Mouse (Mus musculus) right cerebral cortex, postnatal 14 days (tissue): ENCODE measurements at regions not wholly inside any gene's neighbourhood (a gene's known extent, or its start where the extent isn't known, plus 50 kb on each side); places are given as distances from the start of the nearest gene placed in this dataset.

Experiments
- DNase-seq: peaks from one replicate; pipeline ENCODE4 v3.0.0; 2022

DNA sequence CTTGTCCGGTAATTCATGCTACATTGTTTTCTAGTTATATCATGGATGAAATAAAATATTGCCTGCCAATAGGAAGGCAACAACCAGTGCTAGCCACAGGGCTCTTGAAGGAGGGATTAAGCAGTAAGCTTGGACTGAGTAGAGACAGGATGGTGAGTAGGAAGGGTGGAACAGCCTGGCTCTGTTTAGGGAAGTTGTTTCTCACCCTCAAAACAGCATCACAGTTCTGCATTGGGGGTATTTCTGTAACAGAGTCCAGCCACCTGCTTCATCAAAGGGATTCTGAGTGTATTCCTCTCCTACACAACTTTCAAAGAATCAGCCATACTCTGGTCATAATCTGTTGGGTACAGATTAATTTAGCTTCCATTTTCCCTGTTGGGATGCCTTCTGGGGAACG lies 380.0 kb upstream of the Pik3r1 start:
- DNase-seq = no peak

DNA sequence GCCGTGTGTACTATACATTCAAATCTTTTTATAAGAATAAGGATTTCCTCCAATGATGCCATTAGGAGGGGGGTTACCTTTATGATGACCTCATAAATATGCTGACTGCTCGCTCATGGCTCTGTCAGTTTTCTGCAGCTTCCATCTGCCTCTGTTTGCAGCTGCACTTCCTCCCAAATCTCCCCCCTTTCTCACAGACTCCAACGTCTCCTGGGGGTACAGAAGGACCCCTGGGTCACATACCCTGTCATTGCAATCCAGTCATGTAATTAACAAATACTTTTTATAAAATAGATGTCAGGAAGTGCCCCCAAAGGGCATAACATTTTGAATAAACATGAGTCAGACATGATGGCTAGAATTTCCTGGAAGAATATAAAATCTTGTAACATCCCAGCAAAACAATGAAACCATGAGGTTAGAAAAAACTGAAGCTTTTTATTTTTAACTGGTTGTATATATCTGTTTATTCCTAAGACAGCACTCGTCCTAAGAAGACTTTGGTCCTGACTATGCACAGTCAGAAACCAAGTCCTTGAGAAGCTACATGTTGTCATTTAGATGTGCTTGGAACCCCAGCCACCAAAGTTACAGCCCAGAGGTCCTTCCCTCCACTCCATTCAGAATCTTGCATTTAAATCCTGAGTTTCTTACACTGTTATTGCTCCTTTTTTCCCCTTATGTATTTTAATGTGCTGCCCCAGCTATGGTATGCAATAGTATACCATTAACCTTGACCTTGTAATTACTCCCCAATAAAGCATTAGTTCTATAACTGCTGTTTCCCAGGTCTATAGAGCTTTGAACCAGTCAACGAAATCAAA lies 386.0 kb upstream of the Pik3r1 start:
- no peak for DNase-seq

DNA sequence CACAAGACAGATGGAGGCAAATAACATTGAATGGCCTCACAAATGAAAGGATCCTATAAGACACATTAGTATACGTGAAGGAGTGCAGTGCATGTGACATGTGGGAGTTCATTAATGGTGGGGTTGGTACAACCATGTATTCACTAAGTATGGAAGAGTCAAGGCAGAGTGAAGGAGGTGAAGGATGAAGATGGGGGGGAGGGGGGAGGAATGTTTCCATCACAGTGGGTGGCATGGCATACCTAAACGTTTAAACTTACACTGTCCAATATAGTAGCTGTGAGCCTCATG lies 386.5 kb upstream of the Pik3r1 start:
- DNase-seq = no peak

DNA sequence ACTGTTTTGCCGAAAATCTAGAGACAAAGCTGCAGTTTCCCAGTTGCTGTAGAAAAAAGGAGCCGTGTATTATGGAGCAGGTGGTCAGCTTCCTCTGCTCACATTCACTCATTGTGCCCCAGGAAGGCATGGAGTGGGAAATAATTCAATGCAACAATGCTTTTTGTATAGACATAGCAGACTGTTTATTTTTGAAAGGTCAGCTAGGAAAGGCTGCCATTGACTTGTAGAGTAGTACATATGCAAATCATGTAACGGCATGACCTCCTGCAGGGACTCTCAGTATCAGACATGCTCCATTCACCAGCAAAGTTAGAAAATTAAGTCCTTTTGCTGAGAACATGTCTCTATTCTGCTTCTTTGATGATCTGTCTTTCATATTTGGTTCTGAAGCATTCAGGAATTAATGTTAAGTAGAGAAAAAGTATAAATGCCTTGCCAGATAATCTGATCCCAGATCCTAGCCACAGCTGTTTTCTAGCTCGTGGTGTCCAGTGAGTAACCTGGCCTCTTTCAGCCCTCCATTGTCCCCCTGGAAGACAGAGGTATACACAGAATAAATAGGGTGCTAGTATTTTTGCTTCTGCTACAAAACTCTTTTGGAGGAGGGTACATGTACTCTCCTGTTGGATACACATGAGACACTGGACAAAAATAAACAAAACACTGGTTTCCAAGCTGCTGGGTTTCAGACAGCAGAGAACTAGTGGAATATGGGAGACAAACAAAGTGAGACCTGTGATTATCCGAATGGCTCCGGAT lies 389.5 kb upstream of the Pik3r1 start:
- no peak for DNase-seq

DNA sequence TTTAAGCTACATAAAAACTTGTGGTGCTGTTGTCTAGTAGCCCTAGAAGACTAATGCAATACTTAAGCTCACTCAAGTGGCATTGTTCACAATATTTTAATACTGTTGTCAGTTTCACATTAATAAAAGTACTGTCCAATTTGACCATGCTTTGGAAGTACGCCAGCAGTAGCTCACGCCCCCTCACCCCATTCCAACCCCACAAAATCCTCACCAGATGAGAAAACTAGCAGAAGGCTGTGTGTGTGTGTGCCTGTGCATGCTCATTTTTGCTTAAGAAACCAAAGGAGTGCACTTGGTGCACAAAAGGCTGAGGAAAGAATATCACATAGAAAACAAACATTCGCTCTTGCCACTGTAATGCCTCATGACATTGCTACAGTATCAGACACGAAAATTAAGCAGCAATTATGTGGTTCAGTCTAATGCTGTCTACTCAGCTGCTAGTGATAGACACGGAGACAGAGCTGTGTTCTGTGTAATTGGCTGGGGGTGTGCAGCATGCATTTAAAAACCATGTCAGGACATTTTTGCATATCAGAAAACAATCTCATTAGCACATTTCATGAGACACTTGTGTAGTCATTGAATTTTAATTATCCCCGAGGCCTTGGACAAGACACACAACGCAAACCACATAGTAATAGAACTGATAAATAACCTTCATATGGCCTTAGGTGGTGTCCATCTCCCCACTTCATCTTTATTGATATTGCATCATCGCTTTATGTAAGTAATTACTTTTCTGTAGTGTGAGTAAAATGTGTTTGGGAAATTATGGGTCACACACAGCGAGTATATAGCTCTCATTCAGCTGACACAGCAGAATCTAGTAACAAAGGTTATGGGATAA lies 405.6 kb upstream of the Pik3r1 start:
- DNase-seq = no peak

DNA sequence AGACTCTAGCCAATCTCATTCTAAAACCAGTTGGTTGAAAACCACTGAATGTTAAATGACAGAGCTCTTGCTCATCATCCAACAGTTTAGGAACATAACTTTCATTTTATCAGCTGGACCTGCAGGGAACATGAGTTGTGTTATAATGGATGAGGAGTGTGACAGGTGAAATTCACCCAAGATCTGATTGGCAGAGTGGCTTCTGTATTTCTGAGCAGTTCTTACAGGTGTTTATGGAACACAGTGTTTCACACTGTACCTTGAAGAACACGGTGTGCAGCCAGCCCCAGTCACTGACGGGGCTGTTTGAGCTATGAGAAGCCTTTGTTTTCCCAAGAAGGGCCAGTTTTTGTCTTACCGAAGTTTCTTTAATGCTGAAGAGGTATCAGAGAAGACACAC lies 406.4 kb upstream of the Pik3r1 start:
- DNase-seq = no peak

DNA sequence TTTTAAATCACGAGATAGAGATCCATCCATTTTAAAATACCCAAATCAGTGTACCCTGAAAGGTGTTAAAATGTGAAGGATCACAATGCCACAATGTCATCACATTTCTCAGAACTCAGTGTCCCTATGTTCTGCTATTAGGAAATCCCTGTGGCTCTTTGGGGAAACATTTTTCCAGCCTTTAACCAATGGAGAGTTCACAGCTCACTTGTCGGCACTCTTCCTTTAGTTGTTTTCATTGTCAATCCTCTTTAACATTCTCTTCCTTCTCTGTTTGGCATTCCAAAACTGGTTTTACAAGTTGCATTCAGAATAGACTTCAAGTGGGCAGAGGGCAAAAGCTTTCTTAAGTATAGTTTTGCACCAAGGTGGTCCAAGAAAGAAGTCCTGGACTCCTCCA lies 406.9 kb upstream of the Pik3r1 start:
- no peak for DNase-seq

DNA sequence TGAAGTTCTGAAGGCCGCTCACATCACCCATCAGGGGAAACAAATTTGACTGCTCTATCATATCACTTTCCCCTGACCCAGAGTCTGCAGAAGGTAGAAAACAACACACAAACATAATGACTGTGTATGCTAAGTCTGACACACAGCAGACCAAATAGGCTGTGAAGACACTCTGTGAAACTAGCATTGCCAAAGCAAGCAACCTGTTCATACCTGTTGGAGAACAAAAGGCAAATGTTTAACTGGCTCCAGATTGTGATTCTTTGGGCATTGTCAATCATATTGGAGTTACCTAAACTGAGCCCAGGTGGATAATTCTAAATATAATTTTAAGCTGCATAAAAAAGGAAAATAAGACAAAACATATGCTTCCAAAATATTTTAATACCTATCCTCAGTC lies 407.4 kb upstream of the Pik3r1 start:
- no peak for DNase-seq

DNA sequence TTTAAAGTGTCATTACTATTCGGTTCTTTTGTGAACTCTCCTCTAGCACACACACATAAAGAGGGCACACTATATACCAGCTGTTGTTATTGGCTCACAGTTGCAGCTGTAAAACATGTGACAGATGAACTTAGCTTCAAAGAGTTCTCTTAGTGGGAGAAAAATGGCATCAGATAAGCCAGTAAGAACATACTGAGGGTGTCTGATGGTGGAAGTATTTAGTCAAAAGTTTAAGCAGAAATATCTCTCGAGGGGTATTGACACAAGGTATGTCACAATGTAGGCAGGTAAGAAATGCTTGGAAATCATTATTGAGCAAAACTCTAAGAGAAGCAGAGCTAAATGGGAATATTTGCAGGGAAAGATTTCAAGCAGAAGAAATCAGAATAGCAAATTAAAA lies 408.4 kb upstream of the Pik3r1 start:
- no peak for DNase-seq

DNA sequence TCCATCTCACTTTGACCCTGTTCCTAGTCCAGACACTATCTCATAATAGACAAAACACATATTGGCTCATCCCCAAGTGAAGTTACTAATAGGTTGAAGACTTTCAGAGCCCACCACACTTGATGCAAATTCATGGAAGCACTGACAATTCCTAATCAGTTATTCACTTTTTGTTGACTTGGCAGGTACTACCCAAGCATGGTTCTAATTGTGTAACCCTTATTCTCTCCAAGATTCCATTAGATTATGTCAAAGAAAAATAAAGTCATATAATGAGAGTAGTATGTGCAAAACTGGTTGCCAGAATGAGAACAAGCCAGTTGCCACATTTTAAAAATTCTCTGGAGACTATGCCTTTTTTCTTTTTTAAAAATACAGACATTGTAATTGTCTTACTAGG lies 426.7 kb upstream of the Pik3r1 start:
- no peak for DNase-seq

DNA sequence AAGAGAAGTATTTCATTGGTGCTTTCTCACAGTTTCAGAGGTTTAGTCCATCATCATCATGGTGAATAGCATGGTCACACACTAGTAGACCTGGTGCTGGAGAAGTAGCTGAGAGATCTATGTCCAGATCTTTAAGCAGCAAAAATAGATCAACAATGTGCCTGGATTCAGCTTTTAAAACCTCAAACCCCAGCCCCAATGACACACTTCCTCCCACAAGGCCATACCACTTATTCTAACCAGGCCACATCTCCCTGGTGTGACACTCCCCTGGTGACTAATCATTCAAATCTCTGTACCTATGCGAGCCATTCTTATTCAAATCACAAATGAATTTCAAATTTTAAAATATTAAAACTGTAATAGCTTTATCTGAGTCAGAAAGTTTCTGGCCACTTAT lies 434.3 kb upstream of the Pik3r1 start:
- DNase-seq = no peak

DNA sequence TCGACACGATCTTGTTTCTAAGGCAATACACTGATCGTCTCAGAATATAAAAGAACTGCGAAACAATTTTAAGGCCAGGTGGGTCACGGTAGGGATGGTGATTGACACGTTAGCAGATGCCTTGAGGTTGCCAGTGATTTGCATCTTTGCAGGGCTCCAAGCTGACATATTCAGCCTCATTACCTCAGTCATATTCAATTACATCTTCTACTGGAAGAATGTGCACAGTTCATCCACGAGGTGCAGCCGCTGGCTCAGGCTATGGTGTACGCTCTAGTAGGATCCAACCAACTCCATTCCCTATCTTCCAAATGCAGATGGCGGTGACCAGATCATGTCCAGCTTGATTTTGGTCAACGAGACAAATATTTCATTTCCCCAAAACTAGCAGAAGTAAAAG lies 450.5 kb upstream of the Pik3r1 start:
- no peak for DNase-seq

DNA sequence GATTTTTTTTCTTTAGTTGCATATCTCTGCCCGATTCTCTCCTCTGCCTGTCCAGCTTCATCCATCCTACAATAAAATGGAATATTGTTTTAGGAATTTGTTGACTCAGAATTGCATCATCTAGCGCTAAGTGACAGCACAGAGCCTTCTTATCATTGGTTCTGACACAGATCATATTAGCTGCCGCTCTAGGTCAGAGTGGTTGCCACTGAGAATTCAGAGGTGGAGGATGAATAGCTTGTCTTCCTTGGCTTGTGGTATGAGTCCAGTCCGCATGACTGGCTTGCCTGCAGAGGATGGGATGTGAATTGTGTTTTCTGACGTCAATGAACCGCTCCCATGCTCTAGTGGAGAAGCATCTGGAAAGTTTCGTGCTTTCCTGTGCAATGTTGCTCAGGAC lies 462.3 kb upstream of the Cd180 start:
- DNase-seq = no peak

DNA sequence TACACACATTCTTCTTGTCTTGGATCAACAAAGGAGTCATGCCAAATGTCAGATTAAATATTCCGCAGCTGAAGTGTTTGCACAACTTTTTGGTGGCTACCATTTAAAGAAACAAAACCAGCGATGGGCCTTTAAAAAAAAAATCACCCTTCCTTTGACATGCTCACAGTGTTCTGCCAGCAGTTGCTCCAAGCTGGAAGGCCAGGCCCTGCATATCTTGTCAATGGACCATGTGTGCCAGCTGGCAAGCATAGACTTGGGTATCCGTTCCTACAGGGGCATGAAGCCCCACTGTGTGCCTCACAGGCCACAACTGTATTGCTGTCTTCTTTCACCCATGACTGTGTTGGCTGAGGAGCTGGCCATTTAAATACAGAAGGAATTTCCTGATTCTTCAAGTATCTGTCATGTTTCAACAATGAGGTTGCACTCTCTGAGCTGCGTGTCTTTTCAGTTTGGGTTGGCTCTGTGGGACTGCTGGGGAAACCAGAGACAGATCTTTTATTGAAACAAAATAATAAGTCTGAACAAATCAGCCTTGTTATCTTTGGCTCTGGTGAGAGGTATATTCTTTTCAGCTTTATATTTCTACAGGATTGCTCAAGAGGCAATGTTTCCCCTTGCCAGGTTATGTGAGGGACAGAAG lies 460.9 kb upstream of the Cd180 start:
- DNase-seq = no peak

DNA sequence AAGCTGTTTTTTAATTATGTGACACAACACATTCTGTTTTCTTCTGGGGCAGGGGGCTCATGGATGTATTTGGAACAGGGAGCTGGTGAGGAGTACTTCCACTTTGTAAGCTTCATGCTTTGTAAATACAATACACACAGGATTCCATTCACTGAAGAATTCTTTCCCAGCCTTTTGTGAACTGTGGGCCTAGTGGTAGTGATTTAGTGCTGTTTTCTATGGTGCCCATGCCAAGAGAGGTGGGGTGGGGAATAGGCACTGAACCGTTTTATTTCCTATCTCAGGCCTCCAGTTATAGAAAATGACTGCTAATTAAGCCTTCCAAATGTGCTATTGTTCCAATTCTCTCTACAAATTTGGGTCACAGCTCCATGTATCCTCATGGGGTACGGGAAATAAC lies 442.5 kb upstream of the Cd180 start:
- no peak for DNase-seq

DNA sequence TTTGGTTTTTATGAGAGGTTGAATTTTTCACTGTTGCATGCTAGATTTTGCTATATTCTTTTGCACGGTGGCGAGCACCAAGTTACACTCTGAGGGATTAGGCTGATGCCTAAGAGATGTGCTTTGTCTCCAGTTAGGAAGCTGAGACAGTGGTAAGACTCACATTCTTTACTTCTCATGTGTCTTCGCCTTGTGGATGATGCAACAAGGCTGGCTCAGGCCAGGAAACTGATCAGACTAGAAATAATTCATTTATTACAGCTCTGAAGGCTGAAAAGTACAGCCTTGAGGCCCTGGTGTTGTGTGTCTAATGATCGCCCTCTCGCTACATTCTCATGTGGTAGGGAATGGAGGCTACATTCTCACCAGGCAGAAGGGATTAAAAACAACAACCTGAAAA lies 441.6 kb upstream of the Cd180 start:
- no peak for DNase-seq

DNA sequence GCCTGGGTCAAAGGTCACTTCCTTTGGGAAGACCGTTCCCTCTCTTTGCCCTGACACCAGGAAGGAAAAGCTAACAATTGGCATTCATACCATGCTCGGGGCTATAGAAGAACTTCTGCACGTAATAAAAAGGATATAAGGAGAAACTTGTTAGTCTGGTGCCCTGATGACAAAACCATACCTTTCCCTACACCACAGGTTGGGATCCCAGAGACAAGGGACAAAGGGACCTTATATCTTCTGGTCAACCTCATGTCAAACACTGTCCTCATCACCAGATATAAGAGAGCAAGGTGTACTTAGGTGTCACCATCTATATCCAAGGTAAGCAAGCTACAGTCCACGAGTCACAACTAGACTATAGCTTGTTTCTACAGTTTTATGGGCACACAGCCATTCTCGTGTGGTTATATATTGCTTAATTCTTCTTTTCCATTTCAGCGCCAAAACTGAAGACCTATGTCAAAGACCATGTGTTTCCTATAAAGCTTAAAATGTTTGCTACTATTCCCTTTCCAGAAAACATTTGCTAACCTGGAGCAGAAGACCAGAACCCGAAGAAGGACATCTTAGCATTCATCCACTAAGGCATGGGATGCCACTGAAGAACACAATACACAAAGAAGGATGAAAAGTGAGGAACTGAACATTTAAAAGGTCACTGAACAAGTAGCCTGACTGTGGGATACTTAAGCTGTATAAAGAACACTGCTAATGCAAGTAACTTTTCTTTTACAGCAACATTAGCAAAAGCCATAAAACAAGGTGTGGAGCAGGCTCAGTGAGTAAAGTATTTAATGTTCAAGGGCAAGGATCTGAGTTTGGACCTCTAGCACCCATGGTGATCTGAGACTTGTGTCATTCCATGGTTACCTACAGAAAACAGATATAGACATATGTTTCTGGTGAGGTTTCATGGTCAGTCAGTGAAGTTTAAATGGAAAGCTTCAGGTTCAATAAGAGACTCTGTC lies 437.7 kb upstream of the Cd180 start:
- no peak for DNase-seq

DNA sequence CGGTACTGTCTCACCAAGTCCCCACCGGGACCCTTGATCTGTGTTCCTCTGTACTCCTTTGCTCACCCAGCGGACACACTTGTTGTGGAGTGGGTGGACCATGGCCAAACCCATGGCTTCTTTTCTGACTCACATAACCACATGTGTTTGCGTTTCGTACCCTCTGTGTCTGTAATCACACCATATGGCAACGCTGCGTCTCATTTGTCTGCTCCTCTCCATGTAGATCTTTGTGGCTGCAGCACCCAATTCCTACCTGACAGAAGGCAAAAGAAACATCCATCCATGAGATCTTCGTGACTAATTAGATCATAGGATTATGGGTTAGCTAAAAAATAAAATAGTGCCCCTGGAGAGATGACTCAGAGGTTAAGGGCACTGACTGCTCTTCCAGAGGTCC lies 435.2 kb upstream of the Cd180 start:
- DNase-seq = no peak

DNA sequence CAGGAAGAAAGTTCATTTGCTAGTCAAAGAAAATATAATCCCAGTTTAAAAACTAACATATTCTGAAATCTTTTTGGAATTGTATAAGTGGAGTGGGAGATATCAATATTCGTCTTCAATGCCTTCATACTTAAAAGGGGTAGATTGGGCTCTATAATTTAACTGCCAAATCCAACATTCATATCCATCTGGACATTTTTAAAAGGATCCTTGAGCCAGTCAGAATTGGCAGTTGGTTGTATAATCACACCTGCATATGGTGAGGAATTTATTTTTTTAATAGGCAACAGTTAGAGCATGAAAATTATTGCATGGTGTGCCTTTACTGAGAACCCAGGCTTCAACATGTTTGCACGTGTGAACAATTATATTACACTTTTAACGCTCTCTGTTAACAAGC lies 419.5 kb upstream of the Cd180 start:
- no peak for DNase-seq

DNA sequence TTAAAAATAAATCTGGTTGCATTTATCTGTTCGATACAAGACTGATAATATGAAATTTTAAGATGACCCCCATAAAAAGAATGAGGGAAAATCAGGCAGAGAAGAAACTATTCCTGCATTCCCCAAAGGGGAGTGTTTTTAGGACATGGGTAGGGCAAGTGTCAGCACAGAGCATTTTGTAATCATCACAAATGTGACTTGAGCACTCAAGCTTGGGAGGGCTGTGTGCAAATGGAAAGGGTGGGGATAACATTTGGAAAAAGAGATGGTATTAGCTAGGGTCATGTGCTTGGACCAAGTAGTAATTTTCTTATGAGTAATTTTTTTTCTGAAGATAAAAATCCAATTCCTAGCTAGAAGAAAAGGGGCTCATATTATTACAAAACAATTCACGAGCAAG lies 418.1 kb upstream of the Cd180 start:
- no peak for DNase-seq

DNA sequence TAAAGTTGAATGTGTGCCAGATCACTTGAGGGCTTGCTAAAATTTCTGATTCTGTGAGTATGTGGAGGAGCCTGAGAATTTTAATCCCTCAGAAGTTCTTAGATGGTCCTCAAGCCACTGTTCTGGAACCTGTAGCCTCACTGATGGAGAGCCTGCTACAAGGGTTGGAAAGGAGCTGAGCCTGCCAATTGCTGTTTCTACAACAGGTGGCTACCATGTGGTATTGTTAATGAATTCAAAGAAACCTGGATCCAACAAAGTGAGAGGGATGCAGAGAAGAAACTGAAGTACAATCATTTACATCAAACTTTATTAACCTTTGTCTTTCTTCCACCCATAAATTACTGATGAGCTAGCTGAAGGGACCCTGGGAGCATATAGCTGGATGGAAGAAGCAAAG lies 416.5 kb upstream of the Cd180 start:
- DNase-seq = no peak

DNA sequence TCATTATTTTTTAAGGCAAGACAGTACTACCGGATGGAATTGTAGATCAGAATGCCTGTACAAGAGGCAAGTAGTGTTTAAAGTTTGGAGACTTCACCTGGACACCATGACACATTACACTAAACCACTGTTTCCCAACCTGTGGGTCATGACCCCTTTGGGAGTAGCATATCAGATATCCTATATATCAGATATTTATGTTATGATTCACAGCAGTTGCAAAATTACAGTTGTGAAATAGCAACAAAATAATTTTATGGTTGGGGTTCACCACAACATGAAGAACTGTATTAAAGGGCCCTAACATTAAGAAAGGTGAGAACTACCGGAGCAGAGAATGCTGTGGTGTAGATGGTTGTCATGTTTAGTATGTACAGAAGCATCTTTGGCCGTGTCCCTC lies 413.2 kb upstream of the Cd180 start:
- no peak for DNase-seq
